Mouse (Mus musculus) left cerebral cortex, postnatal 10 days (tissue): Measurements from ENCODE around the gene Wasl. TPM values are rescaled to one million over a fixed set of nuclear protein-coding genes. Genes with fewer than 3 reads are reported as not detected.

Experiments
- DNase-seq, 2 experiments: peaks; one replicate each; pipeline ENCODE4 v3.0.0; 2021 to 2022; ENCODE audit warnings: low spot score in 2 of 2, mixed read lengths in 1 of 2; ENCODE audit errors: extremely low spot score in 1 of 2
- intact Hi-C: fragments of 180-260 bp; cut with DNase I; formaldehyde crosslinking; loops from one replicate; pipeline ENCODE4 v1.15.1; 2025
- total RNA-seq, 2 experiments: library from RNA; stranded (reverse); gene quantifications; 2 replicates each; pipeline ENCODE4 v1.2.3; 2021

Wasl gene
- total RNA-seq, 2 experiments from 2014 or later: 40.9 to 47.6 TPM

DNA sequence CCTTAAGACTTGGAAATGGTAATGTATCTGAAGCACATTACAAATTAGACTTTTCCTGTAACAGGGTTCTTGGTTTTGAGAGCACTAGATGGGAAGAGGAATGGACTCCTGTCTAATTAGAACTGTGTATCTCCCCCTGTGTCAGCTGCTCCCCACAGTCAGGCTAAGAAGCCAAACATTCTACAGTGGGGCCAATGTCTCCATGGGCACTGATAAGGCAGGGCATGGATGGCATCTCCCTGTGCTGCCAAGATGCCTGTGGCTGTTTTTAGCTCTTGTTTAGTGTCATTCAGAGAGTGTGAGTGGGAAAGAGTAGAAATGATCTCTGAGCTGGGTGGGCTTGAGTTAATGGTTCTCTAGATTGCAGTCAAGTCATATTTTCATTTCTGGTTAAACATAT lies 91.5 kb downstream of the Wasl start:
- intact Hi-C loops: no loop called here
- DNase-seq: no peak

DNA sequence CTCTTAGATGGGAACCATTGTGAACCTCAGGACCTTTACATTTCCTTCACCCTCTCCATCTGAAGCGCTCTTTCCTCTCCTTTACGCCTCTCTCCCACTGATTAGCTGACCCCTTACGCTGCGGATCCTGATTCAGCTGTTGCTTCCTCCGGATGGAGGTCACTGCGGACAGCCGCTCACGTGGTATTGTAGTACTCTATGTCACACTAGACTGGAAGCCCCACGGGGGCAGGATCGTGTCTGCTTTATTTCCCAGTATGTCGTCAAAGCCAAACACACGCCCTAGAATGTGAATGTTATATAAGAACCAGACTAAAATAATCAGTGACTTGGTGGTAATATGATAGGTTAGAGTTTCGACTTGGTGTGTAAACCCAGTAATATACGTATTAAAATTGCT lies 92.4 kb downstream of the Wasl start:
- intact Hi-C loops: no loop called here
- DNase-seq: no peak

DNA sequence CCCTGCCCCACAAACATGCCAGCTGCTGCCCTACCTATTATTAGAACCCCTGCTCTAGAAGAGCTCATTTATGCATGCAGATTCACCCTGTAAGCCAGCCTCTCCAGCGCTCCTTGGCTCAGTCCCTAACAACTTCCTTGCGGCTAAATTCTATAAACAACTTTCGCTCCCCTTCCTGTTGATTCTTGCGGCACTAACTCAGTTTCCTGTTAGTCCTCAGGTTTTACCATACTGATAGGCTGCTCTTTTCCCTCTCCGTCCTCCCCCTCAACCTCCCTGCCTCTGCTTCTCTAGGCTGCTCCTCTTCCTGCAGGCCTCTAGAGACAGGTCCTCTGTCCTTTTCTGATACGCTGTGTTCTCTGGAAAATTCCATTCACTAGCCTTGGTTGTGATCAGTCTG lies 93.7 kb downstream of the Wasl start:
- intact Hi-C loops: no loop called here
- DNase-seq: no peak

DNA sequence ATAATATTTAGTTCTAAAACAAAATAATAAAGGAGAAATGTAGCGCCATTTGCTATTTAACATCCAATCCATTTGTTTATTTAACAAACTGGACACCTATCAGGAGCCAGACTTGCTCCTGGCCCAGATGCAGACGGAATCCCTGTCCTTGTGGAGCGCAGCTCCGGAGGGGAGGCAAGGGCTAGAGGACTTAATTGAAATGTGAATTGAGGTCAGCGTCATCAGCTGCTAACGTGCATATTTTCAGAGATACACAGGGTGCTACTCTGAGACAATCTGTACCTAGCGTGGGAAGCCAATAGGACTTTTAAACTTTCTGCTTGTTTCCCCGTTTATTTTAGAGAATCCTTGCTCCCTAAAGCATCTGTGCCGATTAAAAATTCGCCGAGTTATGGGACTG lies 94.5 kb downstream of the Wasl start:
- DNase-seq: no peak
- intact Hi-C loops: no loop called here

DNA sequence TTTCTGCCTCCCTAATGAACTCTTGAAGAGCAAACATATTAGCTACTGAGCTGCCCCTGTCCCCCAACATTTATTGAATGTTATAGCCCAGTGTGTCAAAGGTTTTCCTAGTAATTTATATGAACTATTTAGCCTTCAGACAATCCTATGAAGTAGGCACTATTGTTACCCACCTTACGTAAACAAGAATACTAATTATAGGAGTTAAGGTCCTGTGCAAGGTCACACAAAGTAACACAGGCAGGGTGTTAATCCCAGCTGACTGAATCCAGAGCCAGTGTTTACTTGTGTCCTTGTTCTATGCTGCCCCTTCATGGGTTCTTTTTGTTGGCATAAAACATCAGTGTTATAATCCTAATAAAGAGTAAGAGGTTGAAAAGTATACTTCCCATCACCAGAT lies 95.1 kb downstream of the Wasl start:
- DNase-seq: no peak
- intact Hi-C loops: loop anchor here (10.0 kb wide), 2 partner anchors 155 to 1175 kb away; no protein-coding TSS in a partner anchor

DNA sequence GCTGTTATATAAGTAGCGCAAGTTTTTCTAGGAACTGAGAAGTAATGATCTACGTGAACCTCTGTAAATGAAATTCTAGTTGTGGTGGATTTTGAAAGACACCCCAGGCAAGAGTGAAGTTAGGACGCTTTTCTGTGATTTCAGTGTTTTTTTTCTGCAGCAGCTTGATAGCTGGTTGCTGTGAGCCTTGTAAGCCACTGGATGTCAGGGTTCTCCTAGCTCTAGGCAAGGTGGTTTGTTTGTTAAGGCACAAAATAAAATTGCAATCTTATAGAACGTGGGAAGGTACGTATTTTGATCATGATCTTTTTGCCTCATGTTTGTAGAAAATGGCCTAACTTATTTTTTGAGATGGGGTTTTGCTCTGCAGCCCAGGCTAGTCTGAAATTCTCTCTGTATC lies 95.8 kb downstream of the Wasl start:
- intact Hi-C loops: loop anchor here (10.0 kb wide), 2 partner anchors 156 to 1176 kb away; no protein-coding TSS in a partner anchor
- DNase-seq: no peak

DNA sequence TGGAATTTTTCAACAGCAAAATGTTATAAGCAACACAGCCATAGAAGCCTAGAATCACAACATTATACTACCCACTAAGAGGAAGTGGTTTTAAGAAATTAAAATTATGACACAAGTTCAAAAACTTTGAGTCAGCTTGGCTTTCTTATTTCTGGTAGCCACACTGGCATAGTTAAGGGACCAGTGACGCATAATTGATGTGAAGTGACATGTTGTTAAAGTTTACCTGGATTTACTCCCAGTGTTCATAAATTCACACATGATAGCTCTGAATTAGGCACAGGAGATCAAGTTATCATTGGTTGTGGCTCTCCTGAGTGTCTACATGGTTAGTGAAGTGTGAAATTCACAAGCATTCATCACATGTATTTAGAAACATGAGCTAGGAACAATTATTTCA lies 99.9 kb downstream of the Wasl start:
- no peak for DNase-seq
- intact Hi-C loops: loop anchor here (10.0 kb wide), 2 partner anchors 160 to 1180 kb away; no protein-coding TSS in a partner anchor

DNA sequence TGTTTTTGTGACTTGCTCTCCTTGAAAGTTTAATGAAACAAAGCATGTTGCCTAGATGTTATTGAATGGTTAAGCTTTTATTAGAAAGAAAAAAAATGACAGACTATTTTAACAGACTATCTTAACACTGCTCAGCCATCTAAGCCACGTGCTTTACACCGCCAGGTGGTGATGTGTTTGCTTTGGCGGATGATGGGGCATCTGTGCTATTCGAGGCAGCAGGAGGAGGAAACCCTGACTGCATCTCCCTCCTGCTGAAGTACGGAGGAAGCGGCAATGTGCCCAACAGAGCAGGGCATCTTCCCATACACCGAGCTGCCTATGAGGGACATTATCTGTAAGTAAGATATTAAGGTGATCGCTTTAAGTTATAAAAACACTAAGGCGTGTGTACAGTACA lies 100.7 kb downstream of the Wasl start:
- DNase-seq: peak in 1 of 2 experiments; percentile 25
- intact Hi-C loops: loop anchor here (10.0 kb wide), 2 partner anchors 161 to 1181 kb away; no protein-coding TSS in a partner anchor

Other genes starting within 250 kb of the Wasl start
- gene Iqub, start 149.9 kb downstream of the Wasl start, total RNA-seq: under 1 TPM; 0.54 to 0.73 TPM
- 100 to 1,000 TPM; 220 to 239 TPM for gene Ndufa5, start 137.0 kb downstream of the Wasl start, total RNA-seq
- gene Asb15, start 136.9 kb downstream of the Wasl start, total RNA-seq: not detected
- not detected for gene Lmod2, start 67.2 kb downstream of the Wasl start, total RNA-seq
- gene Hyal6, start 68.2 kb upstream of the Wasl start, total RNA-seq: not detected
- gene Hyal4, start 83.3 kb upstream of the Wasl start, total RNA-seq: not detected
- gene Spam1, start 126.2 kb upstream of the Wasl start, total RNA-seq: not detected
- not detected for gene Hyal5, start 193.0 kb upstream of the Wasl start, total RNA-seq